Mouse (Mus musculus): ENCODE measurements at regions not wholly inside any gene's neighbourhood (a gene's known extent, or its start where the extent isn't known, plus 50 kb on each side); places are given as distances from the start of the nearest gene placed in this dataset.

DNA sequence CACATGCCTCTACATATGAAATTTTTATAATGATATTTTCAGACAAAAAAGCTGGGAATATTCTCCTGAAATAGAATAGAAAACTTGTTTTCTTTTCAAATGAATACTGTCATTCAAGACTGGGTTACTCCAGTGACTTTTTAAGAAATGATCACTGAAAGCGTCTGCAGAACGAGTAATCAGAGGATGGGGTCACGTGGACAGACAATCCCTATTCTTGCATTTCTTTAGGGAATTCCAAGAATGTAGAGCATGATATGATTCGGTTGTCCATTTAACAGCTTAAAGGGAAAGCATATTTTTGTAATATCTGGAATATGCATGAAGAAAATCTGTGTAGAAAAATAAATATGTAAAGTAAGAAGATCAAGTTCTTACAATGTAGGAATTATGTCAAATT lies 65.6 kb downstream of the 4933402N22Rik start:
- no peak for DNase-seq (ENCODE audit: low spot score)

DNA sequence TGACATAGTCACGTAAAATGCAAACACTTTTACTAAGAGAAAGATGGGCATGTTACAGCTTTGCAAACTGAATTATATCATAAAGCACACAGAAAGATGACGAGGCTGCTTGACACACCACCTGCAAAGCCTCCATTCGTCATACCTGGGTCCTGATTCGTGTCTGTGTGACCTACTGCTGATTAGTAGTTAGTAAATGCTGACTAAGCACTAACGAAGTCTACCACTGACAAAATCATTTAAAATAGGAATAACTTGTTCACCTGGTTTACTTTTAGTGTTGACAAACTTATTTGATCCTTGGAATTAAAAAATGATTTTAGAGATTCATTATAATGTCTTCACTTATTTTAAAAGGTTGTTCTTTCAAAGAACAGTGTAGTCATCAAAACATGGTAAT lies 71.3 kb downstream of the 4933402N22Rik start:
- no peak for DNase-seq (ENCODE audit: low spot score)

DNA sequence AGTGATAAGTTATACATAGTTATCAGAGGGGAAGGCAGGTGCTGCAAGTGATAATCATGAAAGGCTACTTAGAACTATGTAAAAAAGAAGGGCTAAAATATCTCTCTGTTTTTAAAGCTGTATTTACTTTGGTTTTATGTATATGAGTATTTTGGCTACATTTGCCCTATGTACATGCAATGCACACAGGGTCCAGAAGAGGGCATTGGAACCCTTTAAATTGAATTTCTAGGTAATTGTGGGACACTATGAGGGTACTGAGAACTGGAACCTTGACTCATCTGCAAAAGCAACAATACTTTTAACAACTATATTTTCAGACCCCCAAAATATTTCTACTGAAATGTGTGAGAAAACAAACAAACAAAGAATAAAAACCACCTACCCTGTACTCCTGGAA lies 82.9 kb downstream of the 4933402N22Rik start:
- DNase-seq (ENCODE audit: low spot score) = no peak

DNA sequence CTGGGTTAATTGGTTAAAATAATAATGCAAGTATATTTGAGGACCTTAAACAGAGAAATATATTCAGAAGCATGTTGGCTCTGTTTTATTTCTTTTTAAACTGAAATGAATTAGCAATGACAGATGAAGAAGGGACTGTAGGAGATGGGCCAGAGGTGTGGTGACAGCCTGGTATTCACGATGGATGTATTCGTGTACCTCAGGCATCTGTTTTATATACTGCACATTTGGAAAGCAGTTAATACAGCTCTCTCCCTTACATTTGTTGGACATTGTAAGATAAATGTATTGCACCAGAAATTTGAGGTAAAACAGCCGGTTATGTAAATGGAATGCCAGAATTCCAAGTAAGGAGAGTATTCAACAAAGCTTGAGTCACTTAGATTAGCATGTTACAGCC lies 88.6 kb downstream of the 4933402N22Rik start:
- DNase-seq (ENCODE audit: low spot score) = no peak

DNA sequence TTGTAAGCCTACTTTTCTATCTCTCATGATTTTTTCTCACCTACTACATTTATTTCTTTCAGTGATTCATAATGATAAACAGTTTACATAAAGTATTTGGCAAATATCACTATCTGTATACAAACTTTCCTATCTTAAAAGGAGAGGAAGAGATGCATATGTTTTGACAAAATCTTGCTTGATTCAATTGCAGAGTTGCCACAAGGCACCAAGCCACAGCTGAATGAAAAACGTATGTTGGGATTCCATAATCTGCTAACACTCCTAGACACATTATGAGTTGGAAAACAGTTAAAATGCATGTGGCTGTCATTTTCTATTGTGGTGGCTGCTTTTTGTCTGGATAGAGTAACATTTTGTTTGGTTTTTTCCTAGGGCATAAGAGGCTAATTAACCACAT lies 98.5 kb downstream of the 4933402N22Rik start:
- no peak for DNase-seq (ENCODE audit: low spot score)

DNA sequence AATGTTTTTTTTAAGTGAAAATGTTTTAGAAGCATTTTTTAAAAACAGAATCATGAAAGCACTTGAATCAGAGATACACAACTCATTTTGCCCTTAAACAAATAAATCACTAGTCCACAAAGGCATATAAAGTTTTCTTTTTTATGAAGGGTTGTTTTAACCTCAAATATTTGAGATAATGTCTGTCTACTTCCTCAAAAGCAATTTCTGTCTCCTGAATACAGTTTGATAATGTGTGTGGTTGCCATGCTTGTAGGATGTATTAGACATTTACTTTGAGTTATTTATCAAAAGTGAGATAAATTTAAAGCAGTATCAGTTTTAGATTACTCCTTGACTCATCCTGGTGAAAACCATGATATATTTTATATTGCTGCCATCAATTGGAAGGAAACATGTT lies 102.6 kb downstream of the 4933402N22Rik start:
- no peak for DNase-seq (ENCODE audit: low spot score)

DNA sequence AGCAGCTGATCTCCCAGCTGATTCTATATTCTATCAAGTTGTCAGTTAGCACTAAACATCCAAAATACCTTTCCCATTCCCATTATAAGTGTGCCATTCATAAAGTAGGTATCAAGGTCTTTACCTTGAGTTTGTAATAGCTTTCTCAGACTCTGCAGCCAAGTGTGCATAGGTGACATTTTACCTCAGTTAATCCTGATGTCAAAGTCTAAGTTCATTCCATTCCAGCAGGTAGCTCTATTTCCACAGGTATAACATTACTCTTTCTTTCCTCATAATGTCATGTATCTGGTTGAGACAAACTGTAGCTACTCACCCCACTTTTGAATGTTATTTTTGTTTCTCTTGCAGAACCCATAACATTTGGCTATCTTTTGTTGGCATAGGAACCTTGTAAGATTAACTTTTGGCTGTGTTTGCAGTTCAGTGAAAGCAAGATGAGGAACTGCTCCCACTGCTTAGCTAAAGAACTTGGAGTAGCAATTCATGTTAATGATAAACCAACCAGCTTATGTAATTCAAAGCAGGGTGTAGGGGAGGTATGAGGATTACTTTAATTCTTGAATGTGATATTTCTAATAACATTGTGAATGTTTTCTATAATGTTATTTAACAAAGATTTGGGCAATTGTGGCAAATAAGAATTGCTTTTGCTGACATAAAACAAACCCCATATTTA lies 107.0 kb downstream of the 4933402N22Rik start:
- no peak for DNase-seq (ENCODE audit: low spot score)

DNA sequence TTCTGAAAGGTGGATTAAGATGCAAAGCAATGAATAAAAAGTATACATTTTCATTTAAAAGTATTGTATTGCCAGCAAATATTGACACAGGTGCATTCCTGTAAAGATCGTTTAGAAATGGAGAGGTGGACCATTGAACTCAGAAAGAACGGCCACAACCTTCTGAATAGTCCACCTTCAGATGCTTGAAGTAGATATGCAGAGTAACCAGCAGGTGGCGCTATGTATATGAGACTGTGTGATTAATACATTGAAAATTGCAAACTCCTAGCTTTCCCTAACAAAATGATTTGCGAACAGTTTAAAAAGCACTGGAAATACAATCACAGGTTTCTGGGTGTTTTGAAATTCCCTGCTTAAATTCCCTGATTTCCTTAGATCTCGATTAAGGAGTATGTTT lies 112.2 kb downstream of the 4933402N22Rik start:
- DNase-seq (ENCODE audit: low spot score) = peak; percentile 19

DNA sequence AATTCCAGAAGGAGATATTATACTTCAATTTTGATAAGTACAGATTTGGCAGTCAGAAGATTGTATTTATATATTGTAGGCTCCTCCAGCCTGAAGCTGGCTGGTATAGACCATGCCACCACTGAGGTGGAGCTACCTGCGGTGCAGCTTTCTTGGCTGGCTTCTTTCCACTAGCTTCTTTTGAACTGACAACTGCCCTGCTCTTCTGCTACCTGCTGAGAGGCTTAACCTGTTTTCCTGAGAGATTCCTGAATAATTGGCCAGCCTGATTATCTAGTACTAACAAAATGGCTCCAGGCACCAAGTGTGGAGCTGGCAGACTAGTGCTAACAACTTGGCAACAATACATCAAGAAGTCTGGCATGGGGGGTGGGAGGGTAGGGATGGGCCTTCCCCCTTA lies 132.0 kb downstream of the 4933402N22Rik start:
- no peak for DNase-seq (ENCODE audit: low spot score)

DNA sequence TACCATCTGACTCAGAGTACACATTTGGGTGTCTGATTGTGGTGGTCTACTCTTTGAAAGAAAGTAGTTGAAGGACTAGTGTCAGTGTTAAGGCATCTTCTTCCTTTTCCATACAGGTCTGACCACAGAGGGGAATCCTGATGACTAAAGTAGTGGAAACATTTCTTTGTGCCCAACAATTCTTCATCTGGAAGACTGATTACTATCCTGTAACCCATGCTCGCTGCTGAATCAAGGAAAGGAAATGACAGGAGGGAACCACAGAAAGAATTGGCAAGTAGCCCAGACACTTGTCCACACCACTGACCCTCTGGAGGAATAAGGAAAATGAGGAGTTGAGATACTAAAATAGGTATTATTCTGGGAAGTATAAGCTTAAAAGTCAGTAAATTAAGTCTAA lies 162.3 kb downstream of the 4933402N22Rik start:
- DNase-seq (ENCODE audit: low spot score) = no peak

DNA sequence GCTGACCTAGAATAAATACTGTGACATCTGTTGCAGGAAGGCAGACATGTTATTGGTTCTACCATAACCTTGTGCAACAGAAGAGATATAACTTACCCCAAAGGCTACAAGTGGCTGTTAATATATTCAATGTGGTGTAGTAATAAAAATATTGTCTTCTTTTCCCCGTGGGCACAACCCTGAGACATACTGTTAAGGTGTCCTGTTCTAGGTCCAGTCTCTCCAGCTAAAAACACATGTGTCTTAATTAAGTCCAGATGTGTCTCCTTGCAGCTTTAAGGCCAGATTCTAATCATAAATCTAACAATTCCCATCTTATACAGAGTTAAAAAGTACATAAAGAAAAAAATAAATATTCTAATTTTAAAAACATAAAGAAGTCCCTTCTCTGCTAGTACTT lies 175.8 kb downstream of the 4933402N22Rik start:
- no peak for DNase-seq (ENCODE audit: low spot score)

DNA sequence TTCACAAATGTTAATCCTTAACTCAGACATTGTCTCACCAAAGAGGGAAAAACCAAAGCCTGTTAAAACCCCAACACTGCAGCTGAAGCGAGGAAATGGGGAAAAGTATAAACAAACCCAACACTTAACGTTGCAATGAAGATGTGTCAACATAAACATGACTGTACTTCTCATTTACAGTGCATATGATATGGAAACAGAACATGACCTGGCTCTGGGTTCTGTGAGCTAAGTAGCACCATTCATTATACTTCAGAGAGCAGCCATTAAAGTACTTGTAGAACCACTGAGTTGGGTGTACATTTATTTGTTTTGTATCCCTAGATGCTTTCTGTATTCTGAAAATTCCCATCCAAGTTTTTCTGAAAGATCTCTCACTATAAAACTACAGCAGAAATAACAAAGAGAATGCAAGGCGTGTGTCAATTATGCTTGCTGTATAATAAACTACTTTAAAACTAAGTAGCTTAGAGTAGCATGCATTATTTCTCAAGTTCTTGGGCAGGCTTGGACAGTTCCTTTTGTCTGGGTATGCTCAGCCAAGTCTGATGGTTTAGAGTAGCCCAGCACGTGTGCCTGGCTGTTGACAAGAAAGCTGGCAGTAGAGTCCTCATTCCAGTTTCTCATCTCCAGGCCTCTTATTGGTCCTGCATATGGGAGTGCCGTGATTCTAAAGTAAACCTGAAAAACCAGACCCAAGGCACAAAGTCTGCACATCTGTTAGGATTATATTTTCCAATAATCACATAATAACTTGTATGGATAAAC lies 198.9 kb downstream of the 4933402N22Rik start:
- DNase-seq (ENCODE audit: low spot score) = no peak

DNA sequence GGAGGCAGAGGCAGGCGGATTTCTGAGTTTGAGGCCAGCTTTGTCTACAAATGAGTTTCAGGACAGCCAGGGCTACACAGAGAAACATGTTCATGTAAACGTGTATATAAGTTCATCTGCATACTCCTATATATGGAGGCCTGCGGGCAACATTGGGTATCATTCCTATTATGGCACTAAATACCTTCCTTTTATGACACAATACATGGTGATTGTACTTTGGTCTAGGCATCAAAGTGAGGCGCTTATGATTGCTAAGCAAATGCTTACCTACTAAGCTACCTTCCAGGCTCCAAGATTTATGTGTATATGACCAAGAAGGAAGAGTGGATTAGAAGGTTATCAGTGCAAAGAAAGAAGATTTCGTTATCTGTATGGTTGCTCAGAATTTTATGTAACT lies 207.1 kb downstream of the 4933402N22Rik start:
- no peak for DNase-seq (ENCODE audit: low spot score)

DNA sequence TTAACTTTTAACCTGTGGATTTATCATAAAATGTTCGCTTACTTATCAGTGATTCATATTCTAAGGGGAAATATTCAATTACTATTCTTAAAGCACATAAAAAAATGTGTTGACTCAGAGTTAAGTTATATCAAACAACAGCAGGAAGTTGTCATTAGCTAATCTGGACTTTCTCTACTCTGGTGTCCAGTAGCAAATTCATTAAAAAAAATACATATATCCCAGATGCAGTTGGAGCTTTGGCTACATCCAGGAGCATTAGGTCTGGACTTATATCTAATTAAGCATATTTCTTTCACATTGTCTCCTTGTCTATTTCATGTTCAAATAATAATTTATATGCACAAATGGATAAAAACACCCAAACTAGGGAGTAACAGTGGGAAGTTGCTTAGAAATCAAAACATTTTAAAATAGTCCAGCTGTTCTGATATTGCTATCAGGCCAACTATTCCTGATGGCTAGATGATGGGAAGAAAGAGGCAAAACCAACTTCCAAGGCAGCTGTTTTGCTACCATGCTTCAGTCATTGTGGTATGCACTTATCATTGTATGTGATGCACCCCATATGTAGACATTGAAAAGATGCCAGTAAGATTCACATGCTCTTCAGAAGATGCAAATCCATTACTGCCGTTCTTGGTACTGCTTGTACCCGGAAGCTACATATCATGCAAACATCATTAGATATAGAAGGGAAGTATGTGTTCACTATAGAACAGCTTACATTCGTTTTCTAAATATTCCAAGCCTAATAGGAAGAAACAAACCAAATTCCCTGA lies 209.8 kb downstream of the 4933402N22Rik start:
- no peak for DNase-seq (ENCODE audit: low spot score)

DNA sequence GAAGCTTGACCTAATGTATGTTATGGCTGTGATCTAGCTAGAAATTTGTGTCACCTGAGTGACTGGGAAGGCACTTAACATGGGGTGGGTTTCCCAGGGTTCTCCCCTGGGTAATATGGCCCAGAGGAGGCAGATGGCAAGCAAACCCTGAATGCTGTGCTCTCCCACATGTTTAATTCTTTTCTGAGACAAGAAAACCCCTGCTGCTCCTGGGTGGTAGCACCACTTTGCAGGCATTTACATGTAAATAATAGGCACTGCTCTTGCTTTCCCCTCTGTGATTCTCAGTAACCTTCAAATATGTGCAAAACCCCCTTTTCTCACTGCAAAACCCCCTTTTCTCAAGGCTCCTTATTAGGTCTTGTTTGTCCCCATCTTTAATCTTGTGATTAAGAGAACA lies 221.1 kb downstream of the 4933402N22Rik start:
- DNase-seq (ENCODE audit: low spot score) = no peak

DNA sequence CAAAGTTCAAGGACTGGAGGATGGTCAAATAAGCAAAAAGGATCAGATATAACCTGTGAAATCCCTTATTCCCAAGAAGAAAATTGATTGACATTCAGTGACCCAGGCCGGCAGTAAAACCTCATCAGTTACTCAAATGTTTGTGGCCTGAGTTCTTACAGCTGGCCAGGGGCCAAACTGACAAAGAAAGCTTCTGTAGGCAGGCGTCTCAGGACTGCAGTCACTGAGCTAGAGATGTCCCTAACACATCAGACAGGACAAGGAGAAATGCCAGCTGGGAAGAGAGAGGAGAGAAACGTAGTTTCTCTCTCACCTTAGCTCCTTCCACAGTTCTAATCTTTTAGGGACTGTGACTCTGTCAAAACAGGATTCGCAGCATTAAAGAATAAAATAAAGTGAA lies 229.9 kb upstream of the Sema3d start:
- no peak for DNase-seq (ENCODE audit: low spot score)

DNA sequence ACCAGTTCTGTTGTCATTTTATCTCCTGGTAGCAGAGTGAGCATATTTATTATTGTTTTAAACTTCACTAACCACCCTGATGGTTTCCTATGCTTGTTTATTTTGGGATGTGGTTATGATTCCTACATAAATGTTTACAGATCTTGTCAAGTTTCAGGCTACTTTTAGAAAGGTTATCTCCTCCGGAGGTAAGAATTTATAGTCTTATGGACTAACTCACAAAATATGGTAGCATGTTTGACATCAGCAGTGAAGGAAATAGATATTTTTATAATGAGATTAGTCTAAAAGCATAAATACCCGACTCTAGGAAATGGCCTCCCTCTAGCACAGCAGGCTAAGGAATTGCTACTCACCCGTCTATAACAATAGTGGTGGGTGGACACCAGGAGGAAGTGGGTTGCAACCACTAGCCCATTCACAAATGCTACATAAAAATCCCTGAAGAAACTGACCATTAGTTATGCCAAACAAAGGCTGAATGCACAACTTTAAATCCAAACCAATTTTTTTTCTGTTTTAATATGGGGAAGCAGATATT lies 228.6 kb upstream of the Sema3d start:
- DNase-seq (ENCODE audit: low spot score) = no peak

DNA sequence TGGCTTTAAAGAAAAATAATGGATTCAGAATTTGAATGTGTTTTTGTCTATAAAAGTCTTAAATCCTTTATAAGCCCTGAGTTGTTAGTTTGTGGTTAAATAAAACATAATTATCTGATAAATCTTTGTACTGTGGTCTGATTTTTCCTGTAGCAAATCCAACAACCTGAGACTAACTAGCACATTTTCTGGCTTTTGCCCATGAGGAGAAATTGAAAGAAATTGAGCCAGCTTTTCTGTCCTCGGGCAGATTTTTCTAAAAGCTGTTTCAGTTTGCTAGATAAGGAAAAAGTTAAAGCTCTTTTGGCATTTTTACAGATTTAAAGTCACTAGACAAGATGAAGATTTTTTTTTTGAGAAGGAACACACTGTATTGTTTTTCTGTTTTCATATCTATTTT lies 191.5 kb upstream of the Sema3d start:
- DNase-seq (ENCODE audit: low spot score) = no peak

DNA sequence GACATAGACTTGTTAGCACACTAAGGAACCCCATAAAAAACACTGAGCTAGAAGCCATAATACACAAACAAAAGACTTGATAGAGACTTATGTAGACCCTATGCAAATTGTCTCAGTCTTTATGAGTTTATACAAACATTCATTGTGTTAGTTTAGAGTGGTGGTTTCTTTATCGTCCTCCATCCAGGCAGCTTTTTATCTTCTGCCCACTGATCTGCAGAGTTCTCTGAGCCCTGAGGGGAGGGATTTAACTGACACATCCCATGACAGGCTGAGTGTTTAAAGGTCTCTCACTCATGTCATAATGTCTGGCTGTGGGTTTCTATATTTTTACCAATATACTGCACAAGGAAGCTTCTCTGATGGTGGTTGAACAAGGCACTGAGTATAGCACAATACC lies 175.7 kb upstream of the Sema3d start:
- DNase-seq (ENCODE audit: low spot score) = no peak

DNA sequence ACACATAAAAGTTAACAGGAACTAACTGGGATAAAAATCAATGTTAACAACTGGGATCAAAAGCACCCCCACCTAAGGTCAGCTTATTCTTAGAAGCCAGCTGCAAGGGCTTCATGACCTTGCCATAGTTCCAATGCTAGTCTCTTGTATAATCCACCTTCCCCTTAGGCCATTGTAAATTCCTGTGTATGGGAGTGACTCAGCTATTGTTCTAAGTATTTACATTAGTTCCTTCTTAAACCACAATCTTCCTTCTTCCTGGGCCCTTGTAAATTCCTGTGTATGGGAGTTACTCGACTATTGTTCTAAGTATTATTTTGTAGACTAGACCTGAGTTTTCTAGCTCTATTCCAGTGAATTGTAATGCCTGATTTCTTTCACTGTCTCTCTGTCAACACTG lies 173.6 kb upstream of the Sema3d start:
- no peak for DNase-seq (ENCODE audit: low spot score)

DNA sequence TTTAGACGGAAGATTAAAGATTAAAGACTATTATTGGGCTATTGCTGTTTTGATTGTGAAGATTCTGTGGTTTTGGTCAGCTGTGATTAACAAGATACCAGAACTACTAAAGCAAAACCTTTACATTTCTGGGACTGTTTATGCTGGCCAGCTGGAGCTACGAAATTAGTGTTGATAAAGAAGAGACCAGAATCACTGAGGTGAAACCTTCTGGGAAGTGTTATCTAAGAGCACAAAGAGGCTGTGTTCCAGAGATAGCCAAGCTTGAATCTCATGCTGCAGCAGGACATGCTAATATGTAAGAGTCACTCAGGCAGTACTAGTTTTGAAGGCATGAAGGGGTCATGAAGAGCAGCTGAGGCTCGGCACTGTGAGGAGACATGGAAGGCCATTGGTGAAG lies 169.7 kb upstream of the Sema3d start:
- DNase-seq (ENCODE audit: low spot score) = no peak

DNA sequence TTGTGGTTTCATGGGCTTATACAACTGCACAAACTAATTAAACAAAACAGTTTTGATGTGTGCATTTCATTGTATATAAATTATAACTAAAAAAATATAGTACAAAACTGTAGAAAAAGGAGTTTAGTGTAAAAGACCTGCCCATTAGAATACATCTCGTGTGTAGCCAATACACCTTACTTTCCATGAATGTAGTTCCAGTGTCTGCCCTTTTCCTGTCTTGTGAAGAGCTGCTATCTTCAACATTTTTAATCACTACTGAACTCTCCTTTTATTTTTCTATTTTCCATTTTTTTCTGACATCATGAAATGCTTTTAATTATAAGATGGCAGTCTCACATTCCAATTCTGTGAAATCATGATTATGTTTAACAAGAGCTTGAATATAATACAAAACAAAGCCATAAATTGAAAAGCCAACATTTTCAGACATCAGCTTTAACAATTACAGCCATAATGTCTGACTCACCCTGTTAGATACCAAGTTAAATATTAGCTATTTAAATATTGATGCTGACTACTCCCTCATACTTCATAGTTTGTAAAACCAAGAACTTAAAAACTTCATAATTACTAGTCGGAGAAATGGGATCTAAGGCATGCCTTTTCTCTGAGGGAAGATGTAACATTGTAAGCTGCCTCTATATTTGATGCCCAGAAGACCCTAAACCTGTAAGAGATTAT lies 163.6 kb upstream of the Sema3d start:
- no peak for DNase-seq (ENCODE audit: low spot score)

All from c-Kit-positive CD71-positive TER-119-positive erythroid progenitor cells, embryonic 14.5 days (primary cell).